Mouse (Mus musculus) kidney, embryonic 16.5 days (tissue): ENCODE data around the gene Eefsec. TPM values are rescaled to one million over a fixed set of nuclear protein-coding genes. Genes with fewer than 3 reads are reported as not detected.
A peak's percentile ranks its signal among the peaks of the same experiment; 100 is the strongest.

Source experiments
- ATAC-seq: fragments of 200-750 bp; cut with Nextera tagmentation; 2 replicates; pipeline ENCODE4 v1.8.0; 2017; ENCODE audit warnings: moderate TSS enrichment; ENCODE audit not compliant: low FRiP score, low TSS enrichment
- H3K27ac ChIP-seq: fragments of 300-500 bp; sonication (generic); 2 replicates; pipeline ENCODE4 v1.5.1; 2014; ENCODE audit warnings: low read length
- H3K27me3 ChIP-seq: fragments of 300-500 bp; sonication (generic); 2 replicates; pipeline ENCODE4 v1.6.1; 2014; ENCODE audit warnings: low read length, control low read depth, mixed read lengths; ENCODE audit not compliant: insufficient read depth
- H3K36me3 ChIP-seq: fragments of 300-500 bp; sonication (generic); 2 replicates; pipeline ENCODE4 v1.6.1; 2014; ENCODE audit warnings: low read length, control low read depth, mixed read lengths; ENCODE audit not compliant: insufficient read depth
- H3K4me1 ChIP-seq: fragments of 300-500 bp; sonication (generic); 2 replicates; pipeline ENCODE4 v1.6.1; 2014; ENCODE audit warnings: low read length, control low read depth, mixed read lengths; ENCODE audit not compliant: insufficient read depth
- H3K4me2 ChIP-seq: fragments of 300-500 bp; sonication (generic); replicated peaks from 2 replicates; pipeline ENCODE4 v1.6.1; 2014; ENCODE audit warnings: low read depth, low read length
- H3K4me3 ChIP-seq: fragments of 300-500 bp; sonication (generic); 2 replicates; pipeline ENCODE4 v1.5.1; 2014; ENCODE audit warnings: mild to moderate bottlenecking, low read length
- H3K9ac ChIP-seq: fragments of 300-500 bp; sonication (generic); replicated peaks from 2 replicates; pipeline ENCODE4 v1.6.1; 2014; ENCODE audit warnings: low read length
- H3K9me3 ChIP-seq: fragments of 300-500 bp; sonication (generic); 2 replicates; pipeline ENCODE4 v1.6.1; 2016; ENCODE audit warnings: low read length, control low read depth
- WGBS: fragments of 180-500 bp; shearing (Covaris S2); extraction: QIAGEN DNeasy Blood & Tissue Kit; methylation state at CpG from one replicate; pipeline ENCODE4 v1.1.7; 2014; 5-methylcytosine and 5-hydroxymethylcytosine counted together
- polyA plus RNA-seq: library from polyadenylated mRNA; unstranded; fragments of >200 nt; fragmentation: Nextera tagmentation; extraction: Ambion mirVana; gene quantifications from 2 replicates; pipeline ENCODE4 v1.2.1, GENCODE M21; 2015

Eefsec gene
- polyA plus RNA-seq, 1 experiment from 2014 or later: 36.8 TPM

GRCm38 (mm10) chr6:88346776-88347175 is 99.6 kb downstream of the Eefsec start:
- ATAC-seq: no peak
- no peaks in the 10 kb centered on the region for H3K36me3 ChIP-seq
- H3K27ac ChIP-seq: no peak overlapping the region
- no peak overlapping the region for H3K4me3 ChIP-seq
- H3K4me1 ChIP-seq: peaks cover 13% of the 10 kb centered on the region
- H3K9ac ChIP-seq: no peak overlapping the region
- H3K27me3 ChIP-seq: no peaks in the 10 kb centered on the region
- H3K4me2 ChIP-seq: no peak overlapping the region
- no peaks in the 10 kb centered on the region for H3K9me3 ChIP-seq
- 88% methylated on average over 1 of the region's 1 CpGs for WGBS

GRCm38 (mm10) chr6:88345311-88345710 is 101.0 kb downstream of the Eefsec start:
- H3K27me3 ChIP-seq: no peaks in the 10 kb centered on the region
- no peak for ATAC-seq
- no peak overlapping the region for H3K4me2 ChIP-seq
- no peaks in the 10 kb centered on the region for H3K9me3 ChIP-seq
- no peaks in the 10 kb centered on the region for H3K36me3 ChIP-seq
- H3K27ac ChIP-seq: no peak overlapping the region
- peaks cover 13% of the 10 kb centered on the region for H3K4me1 ChIP-seq
- 91% methylated on average over 2 of the region's 2 CpGs for WGBS
- no peak overlapping the region for H3K4me3 ChIP-seq
- no peak overlapping the region for H3K9ac ChIP-seq

- H3K36me3 ChIP-seq: no peaks in the 10 kb centered on the region
- H3K4me3 ChIP-seq: no peak overlapping the region
- H3K9ac ChIP-seq: peak overlapping the region; percentile 24
- no peaks in the 10 kb centered on the region for H3K27me3 ChIP-seq
- H3K27ac ChIP-seq: peak overlapping the region; percentile 79
- H3K4me2 ChIP-seq: no peak overlapping the region
- no peaks in the 10 kb centered on the region for H3K9me3 ChIP-seq
- WGBS: 30% methylated on average over 7 of the region's 7 CpGs
- H3K4me1 ChIP-seq: peaks cover 13% of the 10 kb centered on the region
- peak; percentile 81; the same call in 1 of the 2 replicates for ATAC-seq
Observed at GRCm38 (mm10) chr6:88343485-88344450, 102.6 kb downstream of the Eefsec start.

GRCm38 (mm10) chr6:88342965-88343364 is 103.4 kb downstream of the Eefsec start:
- 0 out of 2 replicates have a peak, but pooled peaks have one; percentile 32 for ATAC-seq
- no peak overlapping the region for H3K4me2 ChIP-seq
- WGBS: 76% methylated on average over 3 of the region's 3 CpGs

GRCm38 (mm10) chr6:88341182-88341581 is 105.2 kb downstream of the Eefsec start:
- Histone ChIP-seq H3K9ac (no peak overlapping the region), H3K9me3 (no peaks in the 10 kb centered on the region), H3K4me1 (peaks cover 13% of the 10 kb centered on the region), H3K27me3 (no peaks in the 10 kb centered on the region), H3K36me3 (no peaks in the 10 kb centered on the region), H3K4me3 (no peak overlapping the region), H3K27ac (no peak overlapping the region), H3K4me2 (no peak overlapping the region)
- WGBS: 91% methylated on average over 3 of the region's 3 CpGs
- no peak for ATAC-seq

More at GRCm38 (mm10) chr6:88342965-88343364, 103.4 kb downstream of the Eefsec start:
- Histone ChIP-seq H3K36me3 (no peaks in the 10 kb centered on the region), H3K27ac (peak overlapping the region; percentile 79; the same call in 1 of the 2 replicates), H3K27me3 (no peaks in the 10 kb centered on the region), H3K9me3 (no peaks in the 10 kb centered on the region), H3K4me3 (no peak overlapping the region), H3K4me1 (peaks cover 13% of the 10 kb centered on the region), H3K9ac (peak overlapping the region; percentile 24; the same call in 1 of the 2 replicates)

DNA sequence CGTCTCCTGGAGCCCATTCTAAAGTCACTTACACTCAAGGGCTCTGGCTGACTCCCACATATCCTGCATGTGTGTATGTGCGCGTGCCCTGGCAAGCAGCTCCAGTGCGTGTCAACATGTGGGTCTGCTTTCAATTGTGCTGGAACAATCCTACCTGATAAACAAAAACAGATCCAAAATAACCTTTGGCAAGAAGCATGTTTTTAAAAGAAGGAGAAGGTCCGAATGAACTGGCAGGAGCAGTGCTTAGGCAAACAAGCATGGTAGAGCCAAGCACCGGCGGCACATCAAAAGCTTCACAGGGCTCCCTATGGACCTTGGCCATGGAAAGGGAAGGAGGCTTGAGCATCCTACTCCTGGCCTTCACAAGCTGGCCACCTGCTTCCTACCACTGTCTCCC is 105.6 kb downstream of the Eefsec start:
- Histone ChIP-seq H3K27ac (no peak overlapping the region), H3K9me3 (no peaks in the 10 kb centered on the region), H3K27me3 (no peaks in the 10 kb centered on the region), H3K9ac (no peak overlapping the region), H3K4me1 (peaks cover 13% of the 10 kb centered on the region), H3K4me3 (no peak overlapping the region), H3K36me3 (no peaks in the 10 kb centered on the region), H3K4me2 (no peak overlapping the region)
- ATAC-seq: no peak
- WGBS: 86% methylated on average over 7 of the region's 7 CpGs

GRCm38 (mm10) chr6:88329336-88329735 is 117.0 kb downstream of the Eefsec start:
- no peaks in the 10 kb centered on the region for H3K36me3 ChIP-seq
- H3K9ac ChIP-seq: no peak overlapping the region
- H3K9me3 ChIP-seq: peaks cover 10% of the 10 kb centered on the region
- H3K4me3 ChIP-seq: no peak overlapping the region
- no peak overlapping the region for H3K27ac ChIP-seq
- no peaks in the 10 kb centered on the region for H3K27me3 ChIP-seq
- no peak overlapping the region for H3K4me2 ChIP-seq
- ATAC-seq: no peak
- 0 out of 2 replicates have a peak, but pooled peaks cover 4% of the 10 kb centered on the region for H3K4me1 ChIP-seq

- no peaks in the 10 kb centered on the region for H3K36me3 ChIP-seq
- peak; percentile 90 for ATAC-seq
- no peak overlapping the region for H3K9ac ChIP-seq
- H3K4me1 ChIP-seq: peaks cover 12% of the 10 kb centered on the region
- H3K27ac ChIP-seq: no peak overlapping the region
- no peaks in the 10 kb centered on the region; the same call in 1 of the 2 replicates for H3K9me3 ChIP-seq
- 19% methylated on average over 7 of the region's 7 CpGs for WGBS
- H3K4me3 ChIP-seq: no peak overlapping the region
- H3K27me3 ChIP-seq: no peaks in the 10 kb centered on the region
- no peak overlapping the region for H3K4me2 ChIP-seq
Observed at GRCm38 (mm10) chr6:88321879-88322278, 124.5 kb downstream of the Eefsec start.

DNA sequence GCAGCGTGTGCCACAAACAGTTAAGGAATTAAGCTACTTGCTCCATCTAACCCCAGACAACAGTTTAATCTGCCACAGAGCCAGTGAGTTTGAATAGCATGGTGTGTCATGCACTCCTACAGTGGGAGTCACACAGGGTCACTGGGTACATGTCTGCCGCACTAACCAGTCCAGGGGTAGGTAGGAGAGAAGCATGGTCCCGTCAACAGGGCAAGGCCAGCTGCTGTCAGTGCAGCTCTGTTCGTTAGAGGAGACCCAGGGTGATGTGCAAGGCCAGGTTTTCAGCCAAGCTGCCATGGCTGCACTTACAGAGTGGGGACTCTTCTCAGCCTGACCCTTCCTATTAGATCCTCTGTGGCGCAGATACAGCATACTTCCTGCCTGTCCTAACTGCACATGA is 125.1 kb downstream of the Eefsec start:
- WGBS: 62% methylated on average over 5 of the region's 5 CpGs
- Histone ChIP-seq H3K27ac (no peak overlapping the region), H3K36me3 (no peaks in the 10 kb centered on the region), H3K9me3 (no peaks in the 10 kb centered on the region), H3K4me1 (peaks cover 12% of the 10 kb centered on the region), H3K4me2 (no peak overlapping the region), H3K4me3 (no peak overlapping the region), H3K9ac (no peak overlapping the region), H3K27me3 (no peaks in the 10 kb centered on the region)
- peak; percentile 52; the same call in 1 of the 2 replicates for ATAC-seq

DNA sequence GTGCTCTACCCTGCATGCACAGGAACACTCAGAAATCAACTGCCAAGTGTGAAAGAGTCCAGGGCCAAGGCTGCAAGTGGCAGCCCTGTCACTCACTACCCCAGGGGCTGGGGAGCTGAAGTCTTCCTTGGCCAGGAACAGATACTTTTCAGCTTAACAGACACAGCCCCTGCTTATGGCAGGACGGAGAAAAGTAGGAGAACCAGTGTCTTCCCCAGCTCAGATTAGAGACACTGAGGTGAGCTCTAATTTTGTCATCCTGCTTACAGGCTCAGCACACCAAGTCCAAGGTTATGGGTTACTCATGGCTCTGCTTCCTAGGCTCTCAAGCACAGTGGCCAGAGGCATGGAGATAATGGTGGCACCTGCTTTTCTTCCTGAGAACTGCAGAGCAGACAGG is 126.6 kb downstream of the Eefsec start:
- Histone ChIP-seq H3K9me3 (no peaks in the 10 kb centered on the region), H3K4me3 (no peak overlapping the region), H3K4me2 (no peak overlapping the region), H3K4me1 (peaks cover 14% of the 10 kb centered on the region), H3K27me3 (no peaks in the 10 kb centered on the region), H3K9ac (no peak overlapping the region), H3K27ac (no peak overlapping the region), H3K36me3 (no peaks in the 10 kb centered on the region)
- ATAC-seq: no peak
- 78% methylated on average over 1 of the region's 1 CpGs for WGBS
